Mouse (Mus musculus): Measurements from ENCODE around the gene Ntf3.

Gene Ntf3

GRCm38 (mm10) chr6:126159279-126160066, 7.2 kb downstream of the Ntf3 start:
- no peak for DNase-seq (ENCODE audit: low read depth, low spot score)

GRCm38 (mm10) chr6:126155928-126156327, 10.8 kb downstream of the Ntf3 start:
- DNase-seq (ENCODE audit: low read depth, low spot score): no peak

- no peak for DNase-seq (ENCODE audit: low read depth, low spot score)
Observed at GRCm38 (mm10) chr6:126154372-126154982, 12.2 kb downstream of the Ntf3 start.

- no peak for DNase-seq (ENCODE audit: low read depth, low spot score)
Observed at GRCm38 (mm10) chr6:126153154-126153553, 13.6 kb downstream of the Ntf3 start.

GRCm38 (mm10) chr6:126143659-126144058, 23.1 kb downstream of the Ntf3 start:
- no peak for DNase-seq (ENCODE audit: low read depth, low spot score)

- DNase-seq (ENCODE audit: low read depth, low spot score): no peak
Observed at GRCm38 (mm10) chr6:126142741-126143140, 24.0 kb downstream of the Ntf3 start.

- DNase-seq (ENCODE audit: low read depth, low spot score): no peak
Observed at GRCm38 (mm10) chr6:126142021-126142554, 24.6 kb downstream of the Ntf3 start.

GRCm38 (mm10) chr6:126141472-126141871, 25.2 kb downstream of the Ntf3 start:
- no peak for DNase-seq (ENCODE audit: low read depth, low spot score)

GRCm38 (mm10) chr6:126140961-126141360, 25.7 kb downstream of the Ntf3 start:
- no peak for DNase-seq (ENCODE audit: low read depth, low spot score)

- DNase-seq (ENCODE audit: low read depth, low spot score): no peak
Observed at GRCm38 (mm10) chr6:126140416-126140815, 26.3 kb downstream of the Ntf3 start.

- DNase-seq (ENCODE audit: low read depth, low spot score): no peak
Observed at GRCm38 (mm10) chr6:126134155-126134906, 32.4 kb downstream of the Ntf3 start.

- no peak for DNase-seq (ENCODE audit: low read depth, low spot score)
Observed at GRCm38 (mm10) chr6:126128238-126128637, 38.5 kb downstream of the Ntf3 start.

- DNase-seq (ENCODE audit: low read depth, low spot score): no peak
Observed at GRCm38 (mm10) chr6:126118247-126118646, 48.5 kb downstream of the Ntf3 start.

GRCm38 (mm10) chr6:126117191-126117590, 49.5 kb downstream of the Ntf3 start:
- DNase-seq (ENCODE audit: low read depth, low spot score): no peak

- DNase-seq (ENCODE audit: low read depth, low spot score): no peak
Observed at GRCm38 (mm10) chr6:126114934-126115633, 51.6 kb downstream of the Ntf3 start.

- DNase-seq (ENCODE audit: low read depth, low spot score): no peak
Observed at GRCm38 (mm10) chr6:126110892-126111835, 55.5 kb downstream of the Ntf3 start.

- DNase-seq (ENCODE audit: low read depth, low spot score): no peak
Observed at GRCm38 (mm10) chr6:126109184-126109583, 57.5 kb downstream of the Ntf3 start.

GRCm38 (mm10) chr6:126108771-126109170, 57.9 kb downstream of the Ntf3 start:
- no peak for DNase-seq (ENCODE audit: low read depth, low spot score)

- no peak for DNase-seq (ENCODE audit: low read depth, low spot score)
Observed at GRCm38 (mm10) chr6:126107398-126107797, 59.3 kb downstream of the Ntf3 start.

- DNase-seq (ENCODE audit: low read depth, low spot score): no peak
Observed at GRCm38 (mm10) chr6:126106798-126107173, 59.9 kb downstream of the Ntf3 start.

Measured in ES-CJ7 (cell line).